Mouse (Mus musculus): ENCODE results near the gene Pik3r4.
"Not testable (repeated sequence)": the region's sequence is repeated elsewhere in the genome, so short reads cannot be mapped to it uniquely, and the experiment has no call there.

The Pik3r4 gene

GRCm38 (mm10) chr9:105642460-105643371, at the start of gene Pik3r4:
Pik3r4 (plus strand) TSS chr9:105642978.
- DNase-seq (ENCODE audit: low spot score): peak; percentile 85

- DNase-seq (ENCODE audit: low spot score): no peak
Observed at GRCm38 (mm10) chr9:105598906-105599305, 43.9 kb upstream of the Pik3r4 start.

GRCm38 (mm10) chr9:105611980-105612771, 30.6 kb upstream of the Pik3r4 start:
- no peak for DNase-seq (ENCODE audit: low spot score)

- DNase-seq (ENCODE audit: low spot score): no peak
Observed at GRCm38 (mm10) chr9:105612919-105613318, 29.9 kb upstream of the Pik3r4 start.

- DNase-seq (ENCODE audit: low spot score): no peak
Observed at GRCm38 (mm10) chr9:105615952-105616351, 26.8 kb upstream of the Pik3r4 start.

GRCm38 (mm10) chr9:105617274-105617673, 25.5 kb upstream of the Pik3r4 start:
- not testable (repeated sequence) for DNase-seq (ENCODE audit: low spot score)

GRCm38 (mm10) chr9:105633961-105634360, 8.8 kb upstream of the Pik3r4 start:
- no peak for DNase-seq (ENCODE audit: low spot score)

- DNase-seq (ENCODE audit: low spot score): not testable (repeated sequence)
Observed at GRCm38 (mm10) chr9:105641377-105641776, 1.4 kb upstream of the Pik3r4 start.

GRCm38 (mm10) chr9:105656189-105656588, 13.4 kb downstream of the Pik3r4 start:
- no peak for DNase-seq (ENCODE audit: low spot score)

- DNase-seq (ENCODE audit: low spot score): no peak
Observed at GRCm38 (mm10) chr9:105658216-105658615, 15.4 kb downstream of the Pik3r4 start.

- no peak for DNase-seq (ENCODE audit: low spot score)
Observed at GRCm38 (mm10) chr9:105659877-105660276, 17.1 kb downstream of the Pik3r4 start.

GRCm38 (mm10) chr9:105665269-105665668, 22.5 kb downstream of the Pik3r4 start:
- DNase-seq (ENCODE audit: low spot score): no peak

- DNase-seq (ENCODE audit: low spot score): no peak
Observed at GRCm38 (mm10) chr9:105670916-105671315, 28.1 kb downstream of the Pik3r4 start.

- no peak for DNase-seq (ENCODE audit: low spot score)
Observed at GRCm38 (mm10) chr9:105672032-105672431, 29.3 kb downstream of the Pik3r4 start.

- no peak for DNase-seq (ENCODE audit: low spot score)
Observed at GRCm38 (mm10) chr9:105675941-105676340, 33.2 kb downstream of the Pik3r4 start.

GRCm38 (mm10) chr9:105681386-105681785, 38.6 kb downstream of the Pik3r4 start:
- DNase-seq (ENCODE audit: low spot score): no peak

GRCm38 (mm10) chr9:105684549-105685165, 41.9 kb downstream of the Pik3r4 start:
- DNase-seq (ENCODE audit: low spot score): no peak

- peak; percentile 45 for DNase-seq (ENCODE audit: low spot score)
Observed at GRCm38 (mm10) chr9:105689485-105689884, 46.7 kb downstream of the Pik3r4 start.

GRCm38 (mm10) chr9:105692472-105692871, 49.7 kb downstream of the Pik3r4 start:
- no peak for DNase-seq (ENCODE audit: low spot score)

- no peak for DNase-seq (ENCODE audit: low spot score)
Observed at GRCm38 (mm10) chr9:105693056-105693455, 50.3 kb downstream of the Pik3r4 start.

GRCm38 (mm10) chr9:105693854-105694253, 51.1 kb downstream of the Pik3r4 start:
- no peak for DNase-seq (ENCODE audit: low spot score)

GRCm38 (mm10) chr9:105696818-105697564, 54.2 kb downstream of the Pik3r4 start:
- no peak for DNase-seq (ENCODE audit: low spot score)
